Mouse (Mus musculus): Measurements from ENCODE around the gene Dctn5. TPM values are rescaled to one million over a fixed set of nuclear protein-coding genes. Genes with fewer than 3 reads are reported as not detected.

The Dctn5 gene
- polyA plus RNA-seq, 1 experiment from 2014 or later = 45.5 TPM

- H3K27ac ChIP-seq (replicated peaks) = no peak overlapping the region
- H3K27me3 ChIP-seq = no peaks in the 10 kb centered on the region
- WGBS (ENCODE audit: insufficient replicate concordance) = 89% methylated on average over 11 of the region's 11 CpGs
- H3K9ac ChIP-seq = no peak overlapping the region
- H3K9me3 ChIP-seq (replicated peaks) = no peaks in the 10 kb centered on the region
- H3K4me2 ChIP-seq = no peak overlapping the region
- peaks cover 10% of the 10 kb centered on the region for H3K4me1 ChIP-seq (replicated peaks)
- peaks cover 66% of the 10 kb centered on the region for H3K36me3 ChIP-seq (replicated peaks)
- no peak overlapping the region for H3K4me3 ChIP-seq (replicated peaks)
- ATAC-seq (ENCODE audit: insufficient read depth) = no peak
Observed at GRCm38 (mm10) chr7:122126946-122127345, 5.9 kb upstream of the Dctn5 start.

- Histone ChIP-seq H3K27ac (replicated peaks) (no peak overlapping the region), H3K4me2 (peak overlapping the region; percentile 70), H3K9ac (peak overlapping the region; percentile 92), H3K9me3 (replicated peaks) (no peaks in the 10 kb centered on the region), H3K4me1 (replicated peaks) (peaks cover 21% of the 10 kb centered on the region), H3K27me3 (no peaks in the 10 kb centered on the region), H3K4me3 (replicated peaks) (peak overlapping the region; percentile 97), H3K36me3 (replicated peaks) (peaks cover 55% of the 10 kb centered on the region)
- ATAC-seq (ENCODE audit: insufficient read depth) = no peak
Observed at GRCm38 (mm10) chr7:122131834-122132233, 1.0 kb upstream of the Dctn5 start.

- Histone ChIP-seq H3K9ac (peak overlapping the region; percentile 92), H3K4me3 (replicated peaks) (peak overlapping the region; percentile 97), H3K9me3 (replicated peaks) (no peaks in the 10 kb centered on the region), H3K27ac (replicated peaks) (peak overlapping the region; percentile 86), H3K36me3 (replicated peaks) (peaks cover 53% of the 10 kb centered on the region), H3K4me2 (peak overlapping the region; percentile 70), H3K4me1 (replicated peaks) (peaks cover 21% of the 10 kb centered on the region), H3K27me3 (no peaks in the 10 kb centered on the region)
- no peak for ATAC-seq (ENCODE audit: insufficient read depth)
- WGBS (ENCODE audit: insufficient replicate concordance) = 12% methylated on average over 8 of the region's 8 CpGs
Observed at GRCm38 (mm10) chr7:122133338-122133625, 441 bp downstream of the Dctn5 start.

- 65% methylated on average over 10 of the region's 10 CpGs for WGBS (ENCODE audit: insufficient replicate concordance)
- Histone ChIP-seq H3K9me3 (replicated peaks) (no peaks in the 10 kb centered on the region), H3K27me3 (no peaks in the 10 kb centered on the region), H3K4me1 (replicated peaks) (peaks cover 21% of the 10 kb centered on the region), H3K4me3 (replicated peaks) (no peak overlapping the region), H3K27ac (replicated peaks) (no peak overlapping the region), H3K36me3 (replicated peaks) (peaks cover 58% of the 10 kb centered on the region), H3K9ac (no peak overlapping the region), H3K4me2 (no peak overlapping the region)
- ATAC-seq (ENCODE audit: insufficient read depth) = no peak
Observed at GRCm38 (mm10) chr7:122135070-122135469, 2.2 kb downstream of the Dctn5 start.

- peaks cover 77% of the 10 kb centered on the region for H3K36me3 ChIP-seq (replicated peaks)
- no peak for ATAC-seq (ENCODE audit: insufficient read depth)
Observed at GRCm38 (mm10) chr7:122137071-122137470, 4.2 kb downstream of the Dctn5 start.

GRCm38 (mm10) chr7:122138190-122138589, 5.3 kb downstream of the Dctn5 start:
- no peak overlapping the region for H3K4me2 ChIP-seq
- no peaks in the 10 kb centered on the region for H3K27me3 ChIP-seq
- no peak overlapping the region for H3K4me3 ChIP-seq (replicated peaks)
- peaks cover 86% of the 10 kb centered on the region for H3K36me3 ChIP-seq (replicated peaks)
- H3K9ac ChIP-seq = no peak overlapping the region
- H3K9me3 ChIP-seq (replicated peaks) = no peaks in the 10 kb centered on the region
- no peak for ATAC-seq (ENCODE audit: insufficient read depth)
- no peak overlapping the region for H3K27ac ChIP-seq (replicated peaks)
- H3K4me1 ChIP-seq (replicated peaks) = peaks cover 11% of the 10 kb centered on the region
- 76% methylated on average over 5 of the region's 5 CpGs for WGBS (ENCODE audit: insufficient replicate concordance)

More at GRCm38 (mm10) chr7:122137071-122137470, 4.2 kb downstream of the Dctn5 start:
- no peak overlapping the region for H3K27ac ChIP-seq (replicated peaks)
- no peak overlapping the region for H3K4me2 ChIP-seq
- H3K27me3 ChIP-seq = no peaks in the 10 kb centered on the region
- H3K9ac ChIP-seq = no peak overlapping the region
- no peak overlapping the region for H3K4me3 ChIP-seq (replicated peaks)
- no peaks in the 10 kb centered on the region for H3K9me3 ChIP-seq (replicated peaks)
- peaks cover 11% of the 10 kb centered on the region for H3K4me1 ChIP-seq (replicated peaks)

- ATAC-seq (ENCODE audit: insufficient read depth) = no peak
- no peak overlapping the region for H3K4me2 ChIP-seq
- H3K4me3 ChIP-seq (replicated peaks) = no peak overlapping the region
- H3K36me3 ChIP-seq (replicated peaks) = peaks cover 94% of the 10 kb centered on the region
- H3K27ac ChIP-seq (replicated peaks) = no peak overlapping the region
- H3K9ac ChIP-seq = no peak overlapping the region
- H3K9me3 ChIP-seq (replicated peaks) = no peaks in the 10 kb centered on the region
- H3K4me1 ChIP-seq (replicated peaks) = no peaks in the 10 kb centered on the region
- no peaks in the 10 kb centered on the region for H3K27me3 ChIP-seq
Observed at GRCm38 (mm10) chr7:122140991-122141390, 8.2 kb downstream of the Dctn5 start.

- Histone ChIP-seq H3K4me3 (replicated peaks) (no peak overlapping the region), H3K27ac (replicated peaks) (no peak overlapping the region), H3K4me1 (replicated peaks) (peaks cover 11% of the 10 kb centered on the region), H3K9me3 (replicated peaks) (no peaks in the 10 kb centered on the region), H3K36me3 (replicated peaks) (peaks cover 27% of the 10 kb centered on the region), H3K4me2 (no peak overlapping the region), H3K27me3 (no peaks in the 10 kb centered on the region), H3K9ac (no peak overlapping the region)
- no peak for ATAC-seq (ENCODE audit: insufficient read depth)
- 64% methylated on average over 4 of the region's 4 CpGs for WGBS (ENCODE audit: insufficient replicate concordance)
Observed at GRCm38 (mm10) chr7:122152473-122152872, 19.6 kb downstream of the Dctn5 start.

- peak overlapping the region; percentile 86 for H3K9ac ChIP-seq
- H3K4me2 ChIP-seq = peak overlapping the region; percentile 79
- peaks cover 48% of the 10 kb centered on the region for H3K4me1 ChIP-seq (replicated peaks)
- no peaks in the 10 kb centered on the region for H3K9me3 ChIP-seq (replicated peaks)
- H3K27ac ChIP-seq (replicated peaks) = peak overlapping the region; percentile 92
- no peaks in the 10 kb centered on the region for H3K27me3 ChIP-seq
- H3K36me3 ChIP-seq (replicated peaks) = peaks cover 32% of the 10 kb centered on the region
- 3% methylated on average over 13 of the region's 13 CpGs for WGBS (ENCODE audit: insufficient replicate concordance)
- no peak for ATAC-seq (ENCODE audit: insufficient read depth)
- H3K4me3 ChIP-seq (replicated peaks) = peak overlapping the region; percentile 98
Observed at GRCm38 (mm10) chr7:122158488-122158887, 25.6 kb downstream of the Dctn5 start.

GRCm38 (mm10) chr7:122158915-122159902, 26.4 kb downstream of the Dctn5 start, which contains the start of gene Plk1:
Gene Plk1, plus strand, starts transcription at chr7:122159439.
- under 1% methylated on average over 63 of the region's 63 CpGs for WGBS (ENCODE audit: insufficient replicate concordance)
- H3K27ac ChIP-seq (replicated peaks) = peak within 1 kb of the TSS; percentile 92

GRCm38 (mm10) chr7:122160037-122160436, 27.2 kb downstream of the Dctn5 start:
- Histone ChIP-seq H3K27ac (replicated peaks) (peak overlapping the region; percentile 92), H3K4me2 (peak overlapping the region; percentile 79), H3K9ac (peak overlapping the region; percentile 86), H3K4me3 (replicated peaks) (peak overlapping the region; percentile 98), H3K4me1 (replicated peaks) (peaks cover 53% of the 10 kb centered on the region), H3K36me3 (replicated peaks) (peaks cover 47% of the 10 kb centered on the region), H3K27me3 (no peaks in the 10 kb centered on the region), H3K9me3 (replicated peaks) (no peaks in the 10 kb centered on the region)
- under 1% methylated on average over 12 of the region's 12 CpGs for WGBS (ENCODE audit: insufficient replicate concordance)
- ATAC-seq (ENCODE audit: insufficient read depth) = no peak

More at GRCm38 (mm10) chr7:122158915-122159902, 26.4 kb downstream of the Dctn5 start, which contains the start of gene Plk1:
- peak within 1 kb of the TSS; percentile 86 for H3K9ac ChIP-seq
- no peaks in the 10 kb centered on the region for H3K9me3 ChIP-seq (replicated peaks)
- H3K4me2 ChIP-seq = peak within 1 kb of the TSS; percentile 79
- peaks cover 39% of the 10 kb centered on the region for H3K36me3 ChIP-seq (replicated peaks)
- peak within 1 kb of the TSS; percentile 98 for H3K4me3 ChIP-seq (replicated peaks)
- no peaks in the 10 kb centered on the region for H3K27me3 ChIP-seq
- peaks cover 52% of the 10 kb centered on the region for H3K4me1 ChIP-seq (replicated peaks)
- ATAC-seq (ENCODE audit: insufficient read depth) = peak; percentile 93
